Mouse (Mus musculus): ENCODE data around the gene Ptpn3. TPM values are rescaled to one million over a fixed set of nuclear protein-coding genes. Genes with fewer than 3 reads are reported as not detected.
A peak's percentile ranks its signal among the peaks of the same experiment; 100 is the strongest.

Ptpn3 gene
- polyA plus RNA-seq, 1 experiment from 2014 or later = 2.8 TPM

- H3K9ac ChIP-seq = no peak overlapping the region
- H3K4me3 ChIP-seq = no peak overlapping the region
- 94% methylated on average over 5 of the region's 5 CpGs for WGBS
- no peak overlapping the region for H3K4me2 ChIP-seq
- no peaks in the 10 kb centered on the region; the same call in 1 of the 2 replicates for H3K27me3 ChIP-seq (replicated peaks)
- H3K36me3 ChIP-seq (replicated peaks) = no peaks in the 10 kb centered on the region
- ATAC-seq (replicated peaks) = no peak
- no peaks in the 10 kb centered on the region for H3K4me1 ChIP-seq
- no peak overlapping the region for H3K27ac ChIP-seq
- no peaks in the 10 kb centered on the region for H3K9me3 ChIP-seq
Measured at GRCm38 (mm10) chr4:57292670-57293069, 9.0 kb downstream of the Ptpn3 start.

GRCm38 (mm10) chr4:57290049-57290448 lies 11.6 kb downstream of the Ptpn3 start:
- no peak overlapping the region for H3K27ac ChIP-seq
- no peaks in the 10 kb centered on the region for H3K9me3 ChIP-seq
- ATAC-seq (replicated peaks) = no peak
- WGBS = 87% methylated on average over 6 of the region's 6 CpGs
- no peaks in the 10 kb centered on the region for H3K27me3 ChIP-seq (replicated peaks)
- H3K4me1 ChIP-seq = no peaks in the 10 kb centered on the region
- no peak overlapping the region for H3K9ac ChIP-seq
- no peak overlapping the region for H3K4me2 ChIP-seq
- H3K36me3 ChIP-seq (replicated peaks) = no peaks in the 10 kb centered on the region
- no peak overlapping the region for H3K4me3 ChIP-seq

GRCm38 (mm10) chr4:57287808-57288207 lies 13.8 kb downstream of the Ptpn3 start:
- H3K4me3 ChIP-seq = no peak overlapping the region
- no peak overlapping the region for H3K27ac ChIP-seq
- no peaks in the 10 kb centered on the region for H3K27me3 ChIP-seq (replicated peaks)
- H3K4me2 ChIP-seq = no peak overlapping the region
- H3K9ac ChIP-seq = no peak overlapping the region
- H3K36me3 ChIP-seq (replicated peaks) = no peaks in the 10 kb centered on the region
- H3K9me3 ChIP-seq = no peaks in the 10 kb centered on the region
- H3K4me1 ChIP-seq = no peaks in the 10 kb centered on the region
- WGBS = 89% methylated on average over 3 of the region's 3 CpGs
- no peak for ATAC-seq (replicated peaks)

- ATAC-seq (replicated peaks) = no peak
- Histone ChIP-seq H3K27ac (no peak overlapping the region), H3K9ac (no peak overlapping the region), H3K9me3 (no peaks in the 10 kb centered on the region), H3K4me2 (no peak overlapping the region), H3K36me3 (replicated peaks) (no peaks in the 10 kb centered on the region), H3K4me1 (no peaks in the 10 kb centered on the region), H3K4me3 (no peak overlapping the region), H3K27me3 (replicated peaks) (no peaks in the 10 kb centered on the region)
- whole genome bisulfite sequencing = 94% methylated on average over 2 of the region's 2 CpGs
Measured at GRCm38 (mm10) chr4:57285251-57285650, 16.4 kb downstream of the Ptpn3 start.

- Histone ChIP-seq H3K9ac (no peak overlapping the region), H3K27me3 (replicated peaks) (no peaks in the 10 kb centered on the region), H3K4me3 (no peak overlapping the region), H3K4me2 (no peak overlapping the region), H3K4me1 (no peaks in the 10 kb centered on the region), H3K27ac (no peak overlapping the region), H3K9me3 (no peaks in the 10 kb centered on the region), H3K36me3 (replicated peaks) (no peaks in the 10 kb centered on the region)
- ATAC-seq (replicated peaks) = no peak
- WGBS = 80% methylated on average over 3 of the region's 3 CpGs
Measured at GRCm38 (mm10) chr4:57283189-57283588, 18.4 kb downstream of the Ptpn3 start.

GRCm38 (mm10) chr4:57282630-57283029 lies 19.0 kb downstream of the Ptpn3 start:
- no peaks in the 10 kb centered on the region for H3K4me1 ChIP-seq
- no peak overlapping the region for H3K4me3 ChIP-seq
- H3K36me3 ChIP-seq (replicated peaks) = no peaks in the 10 kb centered on the region
- no peaks in the 10 kb centered on the region for H3K9me3 ChIP-seq
- no peak overlapping the region for H3K4me2 ChIP-seq
- H3K27me3 ChIP-seq (replicated peaks) = no peaks in the 10 kb centered on the region
- ATAC-seq (replicated peaks) = no peak
- WGBS = 82% methylated on average over 6 of the region's 6 CpGs
- H3K27ac ChIP-seq = no peak overlapping the region
- no peak overlapping the region for H3K9ac ChIP-seq

- Histone ChIP-seq H3K4me1 (no peaks in the 10 kb centered on the region), H3K9me3 (no peaks in the 10 kb centered on the region), H3K27me3 (replicated peaks) (no peaks in the 10 kb centered on the region), H3K27ac (no peak overlapping the region), H3K36me3 (replicated peaks) (no peaks in the 10 kb centered on the region), H3K4me3 (no peak overlapping the region), H3K4me2 (no peak overlapping the region), H3K9ac (no peak overlapping the region)
- WGBS = 84% methylated on average over 5 of the region's 5 CpGs
- no peak for ATAC-seq (replicated peaks)
Measured at GRCm38 (mm10) chr4:57282179-57282578, 19.5 kb downstream of the Ptpn3 start.

- Histone ChIP-seq H3K4me1 (no peaks in the 10 kb centered on the region), H3K36me3 (replicated peaks) (no peaks in the 10 kb centered on the region), H3K4me2 (no peak overlapping the region), H3K9ac (no peak overlapping the region), H3K4me3 (no peak overlapping the region), H3K27me3 (replicated peaks) (no peaks in the 10 kb centered on the region), H3K27ac (no peak overlapping the region), H3K9me3 (no peaks in the 10 kb centered on the region)
- WGBS = 90% methylated on average over 5 of the region's 5 CpGs
- ATAC-seq (replicated peaks) = no peak
Measured at GRCm38 (mm10) chr4:57280888-57281287, 20.7 kb downstream of the Ptpn3 start.

GRCm38 (mm10) chr4:57279229-57279628 lies 22.4 kb downstream of the Ptpn3 start:
- H3K9ac ChIP-seq = no peak overlapping the region
- WGBS = 36% methylated on average over 8 of the region's 8 CpGs
- ATAC-seq (replicated peaks) = no peak

GRCm38 (mm10) chr4:57278812-57279211 lies 22.8 kb downstream of the Ptpn3 start:
- no peak overlapping the region for H3K27ac ChIP-seq
- no peak overlapping the region for H3K9ac ChIP-seq
- WGBS = 70% methylated on average over 10 of the region's 10 CpGs
- no peak for ATAC-seq (replicated peaks)
- H3K4me3 ChIP-seq = no peak overlapping the region
- H3K4me2 ChIP-seq = no peak overlapping the region
- H3K36me3 ChIP-seq (replicated peaks) = no peaks in the 10 kb centered on the region
- no peaks in the 10 kb centered on the region for H3K9me3 ChIP-seq
- H3K4me1 ChIP-seq = peaks cover 9% of the 10 kb centered on the region
- no peaks in the 10 kb centered on the region for H3K27me3 ChIP-seq (replicated peaks)

More at GRCm38 (mm10) chr4:57279229-57279628, 22.4 kb downstream of the Ptpn3 start:
- H3K36me3 ChIP-seq (replicated peaks) = no peaks in the 10 kb centered on the region
- H3K27ac ChIP-seq = no peak overlapping the region
- H3K4me1 ChIP-seq = peaks cover 4% of the 10 kb centered on the region
- no peak overlapping the region for H3K4me2 ChIP-seq
- no peak overlapping the region for H3K4me3 ChIP-seq
- H3K9me3 ChIP-seq = no peaks in the 10 kb centered on the region
- H3K27me3 ChIP-seq (replicated peaks) = no peaks in the 10 kb centered on the region

GRCm38 (mm10) chr4:57277671-57278070 lies 24.0 kb downstream of the Ptpn3 start:
- Histone ChIP-seq H3K27me3 (replicated peaks) (no peaks in the 10 kb centered on the region), H3K9ac (no peak overlapping the region), H3K4me3 (no peak overlapping the region), H3K36me3 (replicated peaks) (no peaks in the 10 kb centered on the region), H3K27ac (no peak overlapping the region), H3K4me1 (peaks cover 14% of the 10 kb centered on the region), H3K4me2 (no peak overlapping the region), H3K9me3 (no peaks in the 10 kb centered on the region)
- 69% methylated on average over 3 of the region's 3 CpGs for WGBS
- no peak for ATAC-seq (replicated peaks)

- peak overlapping the region; percentile 43; the same call in 1 of the 2 replicates for H3K27ac ChIP-seq
- ATAC-seq (replicated peaks) = peak; percentile 90
Measured at GRCm38 (mm10) chr4:57275116-57275743, 26.4 kb downstream of the Ptpn3 start.

More at GRCm38 (mm10) chr4:57275116-57275743, 26.4 kb downstream of the Ptpn3 start:
- Histone ChIP-seq H3K36me3 (replicated peaks) (no peaks in the 10 kb centered on the region), H3K9ac (no peak overlapping the region), H3K27me3 (replicated peaks) (no peaks in the 10 kb centered on the region), H3K4me2 (peak overlapping the region; percentile 18; the same call in 1 of the 2 replicates), H3K4me1 (peaks cover 18% of the 10 kb centered on the region), H3K4me3 (no peak overlapping the region), H3K9me3 (no peaks in the 10 kb centered on the region)
- WGBS = 13% methylated on average over 8 of the region's 8 CpGs

Measured in midbrain, embryonic 15.5 days (tissue).